Mouse (Mus musculus) liver (tissue): ENCODE results near the gene Ctnnbl1.

Source experiments
- DNase-seq: peaks from one replicate; pipeline ENCODE4 v3.0.0-alpha.2; 2020; ENCODE audit warnings: mixed read lengths

Ctnnbl1 gene

GRCm38 (mm10) chr2:157795627-157796423 is 58.6 kb downstream of the Ctnnbl1 start:
- no peak for DNase-seq

- DNase-seq: no peak
These were observed 62.3 kb downstream of the Ctnnbl1 start for GRCm38 (mm10) chr2:157799533-157799932.

- DNase-seq: no peak
These were observed 63.1 kb downstream of the Ctnnbl1 start for GRCm38 (mm10) chr2:157800288-157800687.

GRCm38 (mm10) chr2:157800746-157801501 is 63.7 kb downstream of the Ctnnbl1 start:
- no peak for DNase-seq

GRCm38 (mm10) chr2:157801505-157802357 is 64.5 kb downstream of the Ctnnbl1 start:
- no peak for DNase-seq

GRCm38 (mm10) chr2:157802666-157803065 is 65.5 kb downstream of the Ctnnbl1 start:
- DNase-seq: no peak

- DNase-seq: no peak
These were observed 67.2 kb downstream of the Ctnnbl1 start for GRCm38 (mm10) chr2:157804388-157804787.

- no peak for DNase-seq
These were observed 67.9 kb downstream of the Ctnnbl1 start for GRCm38 (mm10) chr2:157805091-157805490.

- no peak for DNase-seq
These were observed 69.9 kb downstream of the Ctnnbl1 start for GRCm38 (mm10) chr2:157807076-157807475.

GRCm38 (mm10) chr2:157807621-157808367 is 70.6 kb downstream of the Ctnnbl1 start:
- DNase-seq: no peak

GRCm38 (mm10) chr2:157808368-157808923 is 71.2 kb downstream of the Ctnnbl1 start:
- no peak for DNase-seq

GRCm38 (mm10) chr2:157809341-157809740 is 72.1 kb downstream of the Ctnnbl1 start:
- DNase-seq: no peak

- no peak for DNase-seq
These were observed 73.5 kb downstream of the Ctnnbl1 start for GRCm38 (mm10) chr2:157810749-157811148.

GRCm38 (mm10) chr2:157813121-157813520 is 75.9 kb downstream of the Ctnnbl1 start:
- DNase-seq: no peak

GRCm38 (mm10) chr2:157814116-157814964 is 77.1 kb downstream of the Ctnnbl1 start:
- no peak for DNase-seq

- no peak for DNase-seq
These were observed 77.7 kb downstream of the Ctnnbl1 start for GRCm38 (mm10) chr2:157814965-157815283.

- DNase-seq: no peak
These were observed 80.5 kb downstream of the Ctnnbl1 start for GRCm38 (mm10) chr2:157817672-157818071.

- DNase-seq: peak; percentile 12
These were observed 81.5 kb downstream of the Ctnnbl1 start for GRCm38 (mm10) chr2:157818576-157819320.

GRCm38 (mm10) chr2:157819401-157819800 is 82.2 kb downstream of the Ctnnbl1 start:
- DNase-seq: no peak

- no peak for DNase-seq
These were observed 84.1 kb downstream of the Ctnnbl1 start for GRCm38 (mm10) chr2:157821259-157821658.
